Mouse (Mus musculus): ENCODE measurements around the gene Plin1.

Plin1 gene

DNA sequence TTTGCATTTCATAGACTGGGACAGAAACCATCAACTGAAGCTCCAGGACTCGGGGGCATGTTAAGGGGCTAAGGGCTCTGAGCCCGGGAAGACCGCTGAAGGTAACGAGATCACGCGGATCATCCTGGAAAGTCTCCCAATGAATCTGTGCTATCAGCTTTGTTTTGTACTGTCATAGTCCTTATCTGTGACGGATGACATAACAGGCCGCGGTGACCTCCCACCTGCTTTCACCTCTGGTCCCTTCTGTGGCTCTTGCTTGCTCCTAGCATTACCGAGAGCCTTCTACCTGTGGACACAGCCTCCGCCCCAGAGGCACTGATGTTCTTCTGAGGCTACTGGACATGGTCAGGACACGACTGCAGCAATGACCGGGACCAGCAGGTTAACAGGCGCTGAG, 3.8 kb upstream of the Plin1 start:
- DNase-seq (ENCODE audit: low spot score in 2 of 2): no peak

DNA sequence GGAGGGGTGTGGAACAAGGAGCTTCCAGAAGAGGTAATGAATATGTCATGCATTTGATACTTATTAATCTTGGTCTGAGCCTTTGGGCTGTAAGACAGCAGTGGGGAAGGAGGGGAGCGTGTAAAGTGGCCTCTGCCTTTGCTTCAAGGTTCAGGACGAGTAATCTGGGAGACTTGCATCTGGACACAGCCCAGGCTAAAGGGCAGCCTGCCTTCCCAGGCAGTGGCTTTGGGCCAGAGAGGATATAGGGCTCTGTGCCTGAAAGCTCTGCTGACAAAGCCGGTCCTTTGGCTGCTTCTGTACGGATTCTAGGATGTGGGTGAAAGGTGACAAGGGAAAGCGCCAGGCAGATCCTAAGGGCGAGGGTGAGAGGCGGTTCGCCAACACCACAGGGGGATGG, 1.9 kb upstream of the Plin1 start:
- no peak for DNase-seq (ENCODE audit: low spot score in 2 of 2)

DNA sequence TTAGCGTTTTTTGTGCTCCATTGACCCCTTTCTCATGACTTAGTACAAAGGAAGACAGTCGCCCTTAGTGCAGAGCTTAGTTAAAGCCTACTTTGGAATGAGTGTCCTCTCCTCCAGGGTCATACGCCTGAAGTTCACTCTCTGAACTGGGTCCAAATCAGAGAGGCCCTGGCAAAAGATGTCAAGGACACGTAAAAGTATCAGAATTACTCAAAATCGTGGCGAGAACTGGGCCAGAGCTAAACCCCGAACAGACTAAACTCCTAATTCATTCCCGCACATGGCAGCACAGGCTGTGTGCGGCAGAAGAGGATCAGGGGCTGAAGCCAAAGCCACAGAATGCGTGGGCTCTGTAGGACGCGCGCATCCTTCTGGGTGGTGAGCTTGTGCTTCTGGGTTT, 1.3 kb downstream of the Plin1 start:
- no peak for DNase-seq (ENCODE audit: low spot score in 2 of 2)

DNA sequence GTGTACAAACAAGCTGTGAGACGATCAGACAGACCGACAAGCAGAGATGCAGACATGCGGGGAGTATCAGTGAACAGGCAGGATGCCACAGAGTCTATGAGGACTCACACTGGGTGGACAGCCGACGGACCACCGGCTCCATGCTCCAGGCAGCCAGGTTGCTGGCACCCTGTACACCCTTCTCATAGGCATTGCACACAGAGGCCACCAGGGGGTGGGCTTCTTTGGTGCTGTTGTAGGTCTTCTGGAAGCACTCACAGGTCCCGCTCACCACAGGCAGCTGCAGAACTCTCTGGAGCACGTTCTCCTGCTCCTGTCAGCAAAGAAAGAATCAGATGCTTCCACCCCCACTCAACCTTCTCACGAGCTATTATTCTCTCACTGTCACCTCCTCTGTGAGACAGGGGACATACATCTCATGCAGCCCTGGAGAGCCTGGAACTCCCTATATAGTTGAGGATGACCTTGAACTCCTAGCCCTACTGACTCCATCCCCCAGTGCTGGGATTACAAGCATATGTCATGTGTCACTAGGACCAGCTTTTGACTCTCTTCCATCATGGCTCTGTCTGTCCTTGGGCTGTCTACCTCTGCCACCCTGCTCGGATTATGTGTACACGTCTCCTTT, 2.8 kb downstream of the Plin1 start:
- no peak for DNase-seq (ENCODE audit: low spot score in 2 of 2)

DNA sequence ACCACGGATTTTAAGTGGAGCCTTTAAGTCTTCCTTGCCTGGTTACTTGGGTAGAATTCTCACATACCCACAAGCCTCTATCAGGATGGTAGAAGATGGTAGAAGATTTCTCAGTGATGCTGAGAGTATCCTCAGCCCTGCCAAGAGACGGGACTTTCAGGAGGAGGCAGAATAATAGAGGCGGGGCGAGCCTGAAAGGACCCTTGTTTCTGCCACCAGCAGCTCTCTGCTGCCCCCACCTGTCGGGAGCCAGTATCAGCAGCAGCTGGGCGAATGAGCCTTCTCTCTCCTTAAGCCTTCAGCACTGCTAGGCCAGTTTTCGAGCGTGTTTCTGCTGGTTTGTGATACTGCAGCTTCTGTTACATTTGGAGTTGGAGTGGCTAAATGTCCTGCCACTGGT, 3.5 kb downstream of the Plin1 start:
- peak; percentile 71 to 72 for DNase-seq (ENCODE audit: low spot score in 2 of 2)

DNA sequence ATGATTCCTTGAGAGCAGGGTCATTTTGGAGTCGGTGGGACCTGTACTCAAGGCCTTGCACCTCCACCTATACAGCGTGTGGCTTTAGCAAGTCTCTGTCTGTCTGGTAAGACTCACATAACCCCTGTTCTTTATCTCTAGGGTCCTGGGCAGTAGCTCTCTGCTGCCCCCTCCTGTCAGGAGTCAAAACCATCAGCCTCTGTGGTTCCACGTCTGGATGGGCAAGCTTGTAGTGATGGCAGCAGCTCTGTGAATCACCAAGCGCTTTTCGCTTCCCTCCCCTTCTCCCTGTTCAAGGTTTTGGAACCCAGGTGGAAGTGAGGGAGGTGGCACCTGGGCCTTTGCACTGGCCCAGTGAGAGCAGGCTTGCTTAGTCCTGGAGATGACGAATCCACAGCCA, 4.5 kb downstream of the Plin1 start:
- DNase-seq (ENCODE audit: low spot score in 2 of 2): peak; percentile 53 to 60

DNA sequence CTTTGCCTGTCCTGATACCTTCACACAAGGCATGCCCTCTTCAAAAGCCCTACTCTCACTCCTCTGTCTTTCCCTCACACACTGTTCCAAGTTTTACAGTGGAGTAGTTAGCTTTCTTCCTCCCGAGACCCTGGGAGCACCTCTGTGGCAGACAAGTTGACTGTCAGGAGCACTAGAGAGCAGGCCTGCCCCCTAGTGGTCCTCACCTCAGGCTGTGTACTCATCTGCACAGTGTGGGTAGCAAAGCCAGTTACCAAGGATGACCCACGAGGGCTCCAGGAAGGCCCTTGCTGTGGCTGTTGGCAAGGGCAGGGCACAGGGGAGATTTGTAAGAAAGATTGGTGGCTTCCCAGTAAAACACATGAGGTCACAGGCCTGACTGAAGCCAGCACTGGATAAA, 5.6 kb downstream of the Plin1 start:
- DNase-seq (ENCODE audit: low spot score in 2 of 2): peak; percentile 60 to 68

DNA sequence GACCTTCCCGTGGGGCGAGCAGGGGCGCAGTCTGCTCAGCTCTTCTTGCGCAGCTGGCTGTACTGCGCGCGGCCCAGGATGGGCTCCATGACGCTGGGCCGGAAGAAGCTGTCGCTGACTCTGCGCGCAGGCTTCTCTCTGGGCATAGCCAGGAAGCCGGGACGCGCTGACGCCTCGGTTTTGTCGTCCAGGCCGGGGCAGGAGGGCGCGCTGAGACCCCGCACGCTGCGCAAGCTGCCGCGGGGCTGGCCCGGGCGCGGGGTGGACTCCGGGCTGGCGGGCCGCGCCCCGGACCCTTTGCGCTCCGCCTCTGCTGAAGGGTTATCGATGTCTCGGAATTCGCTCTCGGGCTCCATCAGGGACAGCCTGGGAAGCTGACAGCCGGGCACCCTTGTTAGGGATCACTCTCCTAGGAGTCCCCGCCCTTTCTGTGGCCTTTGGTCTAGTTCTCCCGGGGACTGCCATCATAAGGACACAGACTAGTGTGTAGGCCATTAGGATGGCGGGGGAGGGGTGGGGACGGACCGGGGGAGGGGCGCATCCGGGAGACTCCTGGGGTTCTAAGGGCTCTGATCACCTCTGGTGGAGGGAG, 11.2 kb downstream of the Plin1 start:
- DNase-seq (ENCODE audit: low spot score in 2 of 2): peak; percentile 30 to 50

DNA sequence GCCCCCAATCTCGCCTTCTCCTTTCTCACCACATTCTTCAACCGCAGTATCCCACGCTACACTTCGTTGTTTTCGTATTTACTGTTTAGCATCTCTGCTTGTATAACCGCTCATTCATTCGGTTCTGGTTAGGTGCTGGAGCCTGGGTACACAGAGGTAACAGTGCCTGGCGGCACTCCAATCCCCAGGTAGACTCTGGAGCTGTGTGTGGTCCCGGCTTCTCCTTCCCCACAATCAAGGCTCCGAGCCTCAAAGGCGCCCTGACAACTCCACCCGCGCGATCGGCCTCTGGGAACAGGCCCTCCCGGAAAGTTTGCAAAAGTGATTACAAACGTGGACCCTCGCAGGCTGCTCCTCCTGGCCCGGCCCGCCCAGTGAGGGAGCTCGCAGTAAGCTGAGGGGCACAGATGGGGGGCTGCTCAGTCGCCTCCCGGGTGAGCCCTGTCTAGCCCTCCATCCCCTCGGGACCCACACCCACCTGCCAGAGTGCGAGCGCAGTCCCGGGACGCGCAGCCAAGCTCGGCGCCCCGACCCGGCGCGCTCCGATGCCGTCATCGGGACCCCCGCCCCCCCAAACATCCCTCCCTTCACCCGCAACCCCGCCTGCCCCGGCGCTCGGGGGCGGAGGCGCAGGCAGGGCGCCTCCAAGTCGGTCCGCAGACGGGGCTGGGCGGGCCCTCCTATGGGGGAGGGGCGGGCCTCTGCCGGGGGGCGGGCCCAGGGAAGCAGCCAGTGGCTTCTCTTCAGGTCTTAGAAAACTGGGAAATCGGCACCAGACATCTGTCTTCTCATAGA, 17.3 kb downstream of the Plin1 start, which contains the start of gene Kif7:
Gene Kif7 (minus strand): TSS at position 534 of the 795 bp plus-strand sequence.
- DNase-seq (ENCODE audit: low spot score in 2 of 2): no peak

DNA sequence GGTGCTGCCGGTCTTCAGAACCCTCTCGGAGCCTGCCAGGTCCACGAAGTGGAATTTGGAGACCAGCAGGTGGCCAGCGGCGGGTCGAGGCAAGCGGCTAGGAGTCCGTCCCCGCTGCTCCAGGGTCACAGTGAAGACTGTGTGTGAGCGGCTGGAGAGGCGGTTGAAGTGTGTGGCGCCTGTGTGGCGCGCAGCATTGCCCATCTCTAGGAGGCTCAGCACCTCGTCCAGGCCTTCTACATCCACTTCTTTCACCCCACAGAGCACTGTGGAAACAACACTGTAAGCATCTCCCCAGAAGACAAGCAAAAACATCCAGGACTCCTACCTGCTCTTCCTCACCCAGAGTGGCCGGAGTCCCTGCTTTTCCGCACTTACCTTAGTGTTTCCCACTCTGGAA, 21.9 kb downstream of the Plin1 start:
- DNase-seq (ENCODE audit: low spot score in 2 of 2): no peak

DNA sequence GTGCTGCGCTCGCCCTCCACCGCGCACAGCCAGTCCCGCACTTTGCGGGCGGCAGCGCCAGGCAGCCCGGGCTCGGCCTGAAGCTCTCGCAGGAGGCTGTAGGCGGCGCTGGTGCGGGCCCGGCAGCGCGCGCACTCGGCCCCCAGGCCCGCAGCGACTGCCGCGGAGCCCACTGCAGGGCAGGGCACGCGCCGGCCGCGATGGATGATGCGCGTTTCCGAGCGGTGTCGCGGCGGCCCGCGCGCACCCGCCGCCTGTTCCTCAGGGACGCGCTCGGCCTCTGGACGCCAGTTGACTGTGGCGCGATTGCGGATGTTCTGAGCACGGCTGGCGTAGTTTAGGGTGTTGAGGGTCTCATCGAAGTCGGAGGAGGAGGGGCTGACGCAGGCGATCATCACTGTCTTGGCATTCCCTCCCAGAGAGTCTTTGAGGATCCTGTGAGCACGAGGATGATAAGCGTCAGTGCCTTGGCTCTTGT, 22.5 kb downstream of the Plin1 start:
- peak; percentile 31 to 53 for DNase-seq (ENCODE audit: low spot score in 2 of 2)

DNA sequence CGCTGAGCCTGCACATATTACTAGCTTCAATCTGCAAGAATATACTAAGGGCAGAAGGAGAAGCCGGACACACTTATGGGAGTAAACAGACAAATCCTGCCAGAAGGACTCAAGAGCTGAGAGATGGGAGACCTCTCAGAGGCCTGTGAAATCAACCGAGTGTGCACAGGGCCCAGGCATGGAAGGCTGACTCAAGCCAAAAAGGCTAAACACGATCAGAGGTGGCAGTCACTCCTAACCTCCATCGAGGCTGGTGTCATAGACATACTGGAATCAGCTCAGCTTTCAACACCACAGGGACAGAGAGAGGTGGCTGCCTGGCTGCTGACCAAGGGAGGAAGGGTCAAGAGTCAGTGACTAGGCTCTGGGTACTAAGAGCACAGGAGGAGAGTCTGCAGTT, 27.5 kb downstream of the Plin1 start:
- no peak for DNase-seq (ENCODE audit: low spot score in 2 of 2)

DNA sequence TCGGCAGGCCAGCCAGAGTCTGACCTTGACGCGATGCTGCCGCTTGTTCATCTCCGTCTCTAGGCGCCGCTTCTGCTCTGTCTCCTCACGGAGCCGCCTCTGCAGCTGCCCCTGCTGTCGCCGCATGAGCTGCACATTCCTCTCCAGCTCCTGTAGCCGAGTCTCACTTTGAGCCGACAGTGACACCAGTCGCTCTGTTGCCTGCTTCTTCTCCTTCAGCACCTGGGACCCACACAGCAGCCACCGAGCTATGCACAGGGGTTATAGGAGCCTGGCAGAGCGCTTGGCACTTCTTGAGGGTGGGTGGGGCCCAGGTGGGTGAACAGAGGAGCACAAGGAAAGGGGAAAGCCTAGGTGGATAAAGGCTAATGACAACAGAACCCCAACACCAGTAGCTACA, 29.9 kb downstream of the Plin1 start:
- DNase-seq (ENCODE audit: low spot score in 2 of 2): no peak

DNA sequence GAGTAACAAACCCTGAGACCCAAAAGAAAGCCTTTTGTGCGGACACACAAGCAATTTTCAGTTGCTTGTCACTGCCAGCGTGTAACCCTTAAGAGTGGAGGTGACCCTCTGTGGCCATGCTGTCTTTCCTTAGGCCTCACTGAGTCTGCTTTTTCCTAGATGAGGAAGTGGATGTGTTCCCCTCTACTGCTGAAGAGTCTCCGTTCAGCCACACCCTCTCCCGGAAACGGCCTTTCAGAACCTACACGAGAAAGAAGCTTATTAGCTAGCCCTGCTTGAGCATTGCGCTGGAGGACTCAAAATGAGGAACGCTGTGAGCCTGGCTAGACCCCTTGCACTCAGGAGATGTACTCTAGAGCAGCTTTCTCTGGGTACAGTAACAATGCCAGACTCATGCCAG, 36.2 kb downstream of the Plin1 start:
- no peak for DNase-seq (ENCODE audit: low spot score in 2 of 2)

DNA sequence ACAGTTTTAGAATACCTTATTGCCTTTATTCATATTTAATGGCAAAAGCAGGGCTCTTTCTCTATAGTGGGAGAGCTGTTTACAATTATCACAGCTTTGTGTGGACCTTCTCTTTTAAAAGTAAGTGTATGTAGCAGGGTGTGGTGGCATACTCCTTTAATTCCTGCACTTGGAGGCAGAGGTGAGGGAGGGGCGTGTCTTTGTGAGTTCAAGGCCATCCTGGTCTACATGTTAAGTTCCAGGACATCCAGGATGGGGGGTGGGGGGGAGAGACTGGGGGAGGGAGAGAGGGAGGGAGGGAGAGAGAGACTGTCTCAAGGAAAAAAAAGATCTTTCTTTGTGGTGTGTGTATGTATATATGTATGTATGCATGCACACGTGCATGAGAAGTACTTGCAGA, 52.5 kb downstream of the Plin1 start:
- no peak for DNase-seq (ENCODE audit: low spot score in 2 of 2)

DNA sequence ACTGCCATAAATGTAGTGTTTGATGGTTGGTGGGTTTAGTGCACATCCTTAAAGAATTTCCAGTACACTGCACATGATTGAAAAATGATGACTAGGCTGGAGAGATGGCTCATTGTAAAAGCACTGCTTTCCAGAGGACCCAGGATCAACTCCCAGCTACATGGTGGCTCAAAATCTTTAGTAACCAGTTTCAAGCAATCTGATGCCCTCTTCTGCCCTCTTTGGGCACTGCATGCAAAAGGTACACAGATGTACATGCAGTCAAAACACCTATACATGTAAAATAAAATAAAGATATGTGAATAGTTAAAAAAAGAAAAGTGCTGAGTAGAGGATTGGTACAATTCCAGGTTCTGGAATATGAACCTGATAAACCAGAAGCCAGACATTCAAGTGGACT, 53.5 kb downstream of the Plin1 start:
- DNase-seq (ENCODE audit: low spot score in 2 of 2): peak in 1 of 2 experiments; percentile 6

DNA sequence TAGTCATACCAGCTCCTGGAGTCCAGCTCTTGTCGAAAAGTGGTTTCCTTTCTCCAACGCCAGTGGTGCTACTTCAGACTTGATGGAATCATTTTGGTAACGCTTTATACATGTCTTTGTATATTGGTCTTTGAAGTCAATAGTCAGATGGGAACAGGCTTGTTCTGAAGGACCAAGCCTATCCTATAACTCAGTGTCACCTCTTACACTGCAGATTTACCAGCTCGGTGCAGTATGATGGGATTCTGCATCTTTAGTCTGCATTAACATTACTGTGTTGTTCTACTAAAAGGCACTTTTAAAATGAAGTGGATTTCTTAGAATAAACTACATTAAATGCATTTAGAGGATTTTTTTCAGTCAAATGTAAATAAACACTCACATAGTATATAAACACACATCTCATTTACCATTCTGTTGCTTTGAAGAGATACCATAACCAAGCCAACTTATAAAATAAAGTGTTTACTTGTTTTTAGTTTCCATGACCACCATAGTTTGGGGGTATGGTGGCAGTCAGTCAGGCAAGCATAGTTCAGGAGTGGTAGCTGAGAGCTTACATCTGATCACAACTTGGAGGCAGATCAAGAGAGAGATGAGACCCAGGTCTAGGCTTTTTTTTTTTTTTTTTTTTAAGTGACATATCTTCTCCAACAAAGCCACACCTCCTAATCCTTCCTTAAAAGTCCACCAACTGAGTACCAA, 61.7 kb downstream of the Plin1 start:
- no peak for DNase-seq (ENCODE audit: low spot score in 2 of 2)
